Mouse (Mus musculus) heart, embryonic 14.5 days (tissue): ENCODE measurements around the gene Clint1. TPM values are rescaled to one million over a fixed set of nuclear protein-coding genes. Genes with fewer than 3 reads are reported as not detected.

Source experiments
- ATAC-seq: fragments of 200-750 bp; cut with Nextera tagmentation; 2 replicates; pipeline ENCODE4 v1.8.0; 2017; ENCODE audit warnings: low read depth, moderate TSS enrichment; ENCODE audit not compliant: insufficient number of reproducible peaks, insufficient read depth, low FRiP score
- H3K27ac ChIP-seq, 2 experiments: fragments of 200-500 bp in 1 of 2; fragments of 300-500 bp in 1 of 2; sonication (generic) in 1 of 2; replicated peaks in 1 of 2; 2 replicates each; pipeline ENCODE4 v1.5.1; 2012 to 2014; ENCODE audit warnings: low read depth in 2 of 2, low read length in 2 of 2, control low read depth in 1 of 2, mild to moderate bottlenecking in 1 of 2, mixed read lengths in 1 of 2; ENCODE audit not compliant: control insufficient read depth in 1 of 2, insufficient read depth in 1 of 2
- H3K27me3 ChIP-seq: fragments of 300-500 bp; sonication (generic); 2 replicates; pipeline ENCODE4 v1.6.1; 2014; ENCODE audit warnings: mild to moderate bottlenecking, low read length, control low read depth; ENCODE audit not compliant: control insufficient read depth, insufficient read depth
- H3K36me3 ChIP-seq: fragments of 300-500 bp; sonication (generic); 2 replicates; pipeline ENCODE4 v1.6.1; 2014; ENCODE audit warnings: mild to moderate bottlenecking, control low read depth, low read length, mixed read lengths; ENCODE audit not compliant: control insufficient read depth, insufficient read depth
- H3K4me1 ChIP-seq, 2 experiments: fragments of 200-500 bp in 1 of 2; fragments of 300-500 bp in 1 of 2; sonication (generic) in 1 of 2; 2 replicates each; pipeline ENCODE4 v1.6.1; 2012 to 2014; ENCODE audit warnings: low read length in 2 of 2, control low read depth in 1 of 2, mixed read lengths in 1 of 2; ENCODE audit not compliant: control insufficient read depth in 2 of 2, insufficient read depth in 2 of 2
- H3K4me2 ChIP-seq: fragments of 300-500 bp; sonication (generic); 2 replicates; pipeline ENCODE4 v1.6.1; 2014; ENCODE audit warnings: mild to moderate bottlenecking, low read length
- H3K4me3 ChIP-seq, 2 experiments: fragments of 200-500 bp in 1 of 2; fragments of 300-500 bp in 1 of 2; sonication (generic) in 1 of 2; 2 replicates each; pipeline ENCODE4 v1.5.1; 2012 to 2014; ENCODE audit warnings: low read length in 2 of 2, mild to moderate bottlenecking in 2 of 2, control low read depth in 1 of 2, low read depth in 1 of 2, moderate library complexity in 1 of 2; ENCODE audit not compliant: control insufficient read depth in 1 of 2, insufficient read depth in 1 of 2
- H3K9ac ChIP-seq: fragments of 300-500 bp; sonication (generic); 2 replicates; pipeline ENCODE4 v1.6.1; 2014; ENCODE audit warnings: mild to moderate bottlenecking, low read length
- H3K9me3 ChIP-seq: fragments of 300-500 bp; sonication (generic); 2 replicates; pipeline ENCODE4 v1.6.1; 2016; ENCODE audit warnings: low read length, control low read depth; ENCODE audit not compliant: control insufficient read depth
- WGBS: fragments of 180-500 bp; shearing (Covaris S2); extraction: QIAGEN DNeasy Blood & Tissue Kit; methylation state at CpG from one replicate; pipeline ENCODE4 v1.1.7; 2014; 5-methylcytosine and 5-hydroxymethylcytosine counted together
- polyA plus RNA-seq: library from polyadenylated mRNA; unstranded; fragments of >200 nt; fragmentation: Nextera tagmentation; extraction: Ambion mirVana; gene quantifications from 2 replicates; pipeline ENCODE4 v1.2.1, GENCODE M21; 2014

The Clint1 gene
- polyA plus RNA-seq, 1 experiment from 2014 or later = 48.7 TPM

- Histone ChIP-seq H3K4me2 (no peak overlapping the region), H3K4me3 (no peak overlapping the region), H3K4me1 (peaks cover 0 to 2% of the 10 kb centered on the region in 2 experiments; a peak in 1 of 4 replicates), H3K36me3 (no peaks in the 10 kb centered on the region), H3K9ac (no peak overlapping the region), H3K9me3 (no peaks in the 10 kb centered on the region), H3K27me3 (no peaks in the 10 kb centered on the region), H3K27ac (no peak overlapping the region)
- WGBS = 42% methylated on average over 5 of the region's 5 CpGs
- no peak for ATAC-seq
Measured at GRCm38 (mm10) chr11:45809424-45809823, 42.4 kb upstream of the Clint1 start.

DNA sequence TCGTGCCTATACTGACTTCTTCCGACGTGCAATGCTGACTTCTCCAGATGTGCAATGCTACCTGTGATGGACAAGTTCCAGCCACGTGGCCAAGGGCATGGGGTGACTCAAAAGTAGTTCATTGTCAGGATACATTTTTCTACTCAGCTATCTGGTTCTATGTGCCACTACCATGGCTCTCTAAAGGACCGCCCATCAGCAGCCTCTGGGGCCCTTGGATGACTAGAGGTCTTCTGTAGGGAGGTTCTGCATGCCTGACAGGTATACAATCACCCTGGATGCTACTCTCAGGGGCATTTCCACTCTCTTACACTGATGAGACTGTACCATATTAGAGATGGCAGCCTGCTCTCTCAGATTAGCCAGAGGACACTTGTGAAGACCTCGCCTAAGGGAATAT is 41.8 kb upstream of the Clint1 start:
- ATAC-seq = no peak
- Histone ChIP-seq H3K4me3 (no peak overlapping the region), H3K9ac (no peak overlapping the region), H3K27me3 (no peaks in the 10 kb centered on the region), H3K9me3 (no peaks in the 10 kb centered on the region), H3K36me3 (no peaks in the 10 kb centered on the region), H3K4me2 (no peak overlapping the region), H3K27ac (no peak overlapping the region), H3K4me1 (peaks cover 0 to 2% of the 10 kb centered on the region in 2 experiments; a peak in 1 of 4 replicates)
- 81% methylated on average over 6 of the region's 6 CpGs for WGBS

GRCm38 (mm10) chr11:45810805-45811204 is 41.0 kb upstream of the Clint1 start:
- Histone ChIP-seq H3K4me2 (no peak overlapping the region), H3K27me3 (no peaks in the 10 kb centered on the region), H3K9me3 (no peaks in the 10 kb centered on the region), H3K36me3 (no peaks in the 10 kb centered on the region), H3K4me1 (no peaks in the 10 kb centered on the region), H3K4me3 (no peak overlapping the region), H3K9ac (no peak overlapping the region), H3K27ac (no peak overlapping the region)
- WGBS = 84% methylated on average over 8 of the region's 8 CpGs
- ATAC-seq = no peak

- Histone ChIP-seq H3K4me2 (no peak overlapping the region), H3K4me1 (no peaks in the 10 kb centered on the region), H3K36me3 (no peaks in the 10 kb centered on the region), H3K27ac (no peak overlapping the region), H3K27me3 (no peaks in the 10 kb centered on the region), H3K9me3 (no peaks in the 10 kb centered on the region), H3K9ac (no peak overlapping the region), H3K4me3 (no peak overlapping the region)
- no peak for ATAC-seq
- 81% methylated on average over 10 of the region's 10 CpGs for WGBS
Measured at GRCm38 (mm10) chr11:45815603-45816002, 36.2 kb upstream of the Clint1 start.

DNA sequence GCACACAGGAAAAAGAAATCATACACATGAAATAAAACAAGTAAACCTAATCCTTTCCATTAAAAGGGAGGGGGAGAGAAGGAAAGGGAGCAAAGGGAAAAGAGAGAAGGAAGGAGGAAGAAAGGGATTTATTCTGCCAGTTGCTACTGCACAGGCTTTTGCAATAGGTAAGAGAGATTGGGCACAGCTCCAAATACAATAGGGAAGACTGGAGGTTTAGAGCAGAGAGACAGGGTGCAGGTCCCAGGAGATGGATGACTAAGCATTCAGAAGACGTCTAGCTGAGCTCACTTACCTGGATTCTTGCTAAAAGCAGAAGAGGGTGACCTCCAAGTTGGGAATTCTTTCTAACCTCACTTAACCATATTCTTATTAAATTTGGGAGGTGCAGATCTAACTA is 35.1 kb upstream of the Clint1 start:
- no peaks in the 10 kb centered on the region for H3K27me3 ChIP-seq
- no peaks in the 10 kb centered on the region for H3K4me1 ChIP-seq
- H3K9ac ChIP-seq = no peak overlapping the region
- no peak for ATAC-seq
- no peaks in the 10 kb centered on the region for H3K9me3 ChIP-seq
- H3K4me2 ChIP-seq = no peak overlapping the region
- 46% methylated on average over 1 of the region's 1 CpGs for WGBS
- H3K4me3 ChIP-seq = no peak overlapping the region
- no peak overlapping the region for H3K27ac ChIP-seq
- H3K36me3 ChIP-seq = no peaks in the 10 kb centered on the region

GRCm38 (mm10) chr11:45817996-45818395 is 33.9 kb upstream of the Clint1 start:
- Histone ChIP-seq H3K9me3 (no peaks in the 10 kb centered on the region), H3K4me1 (no peaks in the 10 kb centered on the region), H3K9ac (no peak overlapping the region), H3K27me3 (no peaks in the 10 kb centered on the region), H3K4me2 (no peak overlapping the region), H3K4me3 (no peak overlapping the region), H3K27ac (no peak overlapping the region), H3K36me3 (no peaks in the 10 kb centered on the region)
- no peak for ATAC-seq
- 53% methylated on average over 3 of the region's 3 CpGs for WGBS

GRCm38 (mm10) chr11:45820930-45821329 is 30.9 kb upstream of the Clint1 start:
- Histone ChIP-seq H3K4me1 (no peaks in the 10 kb centered on the region), H3K27me3 (no peaks in the 10 kb centered on the region), H3K9me3 (no peaks in the 10 kb centered on the region), H3K9ac (no peak overlapping the region), H3K4me3 (no peak overlapping the region), H3K36me3 (no peaks in the 10 kb centered on the region), H3K27ac (no peak overlapping the region), H3K4me2 (no peak overlapping the region)
- 90% methylated on average over 6 of the region's 6 CpGs for WGBS
- no peak for ATAC-seq

DNA sequence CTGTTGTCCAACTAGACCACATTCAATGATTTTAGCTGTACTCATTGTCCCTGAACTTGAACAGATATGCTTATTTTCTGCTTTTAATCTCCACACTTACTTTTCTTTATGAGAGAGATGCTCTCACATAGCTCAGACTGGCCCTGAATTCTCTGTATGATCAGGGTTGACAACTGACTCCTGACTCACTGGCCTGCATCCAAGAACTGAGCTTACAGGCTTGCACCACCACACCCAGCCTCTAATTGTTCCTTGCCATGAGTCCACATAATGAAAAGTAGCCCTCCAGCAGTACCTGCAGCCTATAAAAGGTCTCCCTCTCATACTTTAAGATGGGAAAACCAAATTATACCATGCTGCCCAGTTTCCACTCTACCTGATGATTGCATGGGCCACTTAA is 21.7 kb upstream of the Clint1 start:
- Histone ChIP-seq H3K4me3 (no peak overlapping the region), H3K36me3 (no peaks in the 10 kb centered on the region), H3K4me1 (peaks cover 8 to 20% of the 10 kb centered on the region in 2 experiments), H3K27ac (peak overlapping the region; percentile 59 to 86; a peak in 3 of 4 replicates), H3K27me3 (no peaks in the 10 kb centered on the region), H3K4me2 (no peak overlapping the region), H3K9ac (no peak overlapping the region), H3K9me3 (no peaks in the 10 kb centered on the region)
- ATAC-seq = no peak
